Mouse (Mus musculus) thymus, postnatal 25 days (tissue): ENCODE data around the gene Gm2381.
"Not testable (repeated sequence)": the region's sequence is repeated elsewhere in the genome, so short reads cannot be mapped to it uniquely, and the experiment has no call there.

Source experiments
- DNase-seq: peaks from one replicate; pipeline ENCODE4 v3.0.0; 2022

Gm2381 gene

GRCm38 (mm10) chr7:42866801-42867458 lies at the start of gene Gm2381:
Gm2381 (minus strand) TSS chr7:42867234.
- not testable (repeated sequence) for DNase-seq

- DNase-seq: not testable (repeated sequence)
Measured at GRCm38 (mm10) chr7:42898067-42898466, 31.0 kb upstream of the Gm2381 start.

GRCm38 (mm10) chr7:42878090-42878489 lies 11.1 kb upstream of the Gm2381 start:
- no peak for DNase-seq

GRCm38 (mm10) chr7:42838366-42838765 lies 28.7 kb downstream of the Gm2381 start:
- not testable (repeated sequence) for DNase-seq

GRCm38 (mm10) chr7:42832221-42832620 lies 34.8 kb downstream of the Gm2381 start:
- no peak for DNase-seq

- DNase-seq: not testable (repeated sequence)
Measured at GRCm38 (mm10) chr7:42793425-42793824, 73.6 kb downstream of the Gm2381 start, which contains the start of gene Vmn2r62. Vmn2r62 (minus strand) TSS chr7:42793525.
